Mouse (Mus musculus) heart, embryonic 16.5 days (tissue): ENCODE measurements around the gene Pkd1. TPM values are rescaled to one million over a fixed set of nuclear protein-coding genes. Genes with fewer than 3 reads are reported as not detected.
A peak's percentile ranks its signal among the peaks of the same experiment; 100 is the strongest.

ENCODE experiments used
- ATAC-seq: fragments of 200-750 bp; cut with Nextera tagmentation; replicated peaks from 2 replicates; pipeline ENCODE4 v1.8.0; 2017; ENCODE audit warnings: moderate number of reproducible peaks; ENCODE audit not compliant: insufficient read depth, low FRiP score; ENCODE audit errors: extremely low read depth
- H3K27ac ChIP-seq: fragments of 300-500 bp; sonication (generic); 2 replicates; pipeline ENCODE4 v1.5.1; 2014; ENCODE audit warnings: mild to moderate bottlenecking, low read length, control low read depth, moderate library complexity
- H3K27me3 ChIP-seq: fragments of 300-500 bp; sonication (generic); 2 replicates; pipeline ENCODE4 v1.6.1; 2014; ENCODE audit warnings: low read length, mixed read lengths; ENCODE audit not compliant: control insufficient read depth, insufficient read depth
- H3K36me3 ChIP-seq: fragments of 300-500 bp; sonication (generic); 2 replicates; pipeline ENCODE4 v1.6.1; 2014; ENCODE audit not compliant: control insufficient read depth, insufficient read depth
- H3K4me1 ChIP-seq: fragments of 300-500 bp; sonication (generic); 2 replicates; pipeline ENCODE4 v1.6.1; 2014; ENCODE audit warnings: low read length, mixed read lengths; ENCODE audit not compliant: control insufficient read depth, insufficient read depth
- H3K4me2 ChIP-seq: fragments of 300-500 bp; sonication (generic); 2 replicates; pipeline ENCODE4 v1.6.1; 2014; ENCODE audit warnings: low read depth, mild to moderate bottlenecking, control low read depth, low read length
- H3K4me3 ChIP-seq: fragments of 300-500 bp; sonication (generic); 2 replicates; pipeline ENCODE4 v1.5.1; 2014; ENCODE audit warnings: mild to moderate bottlenecking, control low read depth, low read length
- H3K9ac ChIP-seq: fragments of 300-500 bp; sonication (generic); 2 replicates; pipeline ENCODE4 v1.6.1; 2014; ENCODE audit warnings: low read length, control low read depth
- H3K9me3 ChIP-seq: fragments of 300-500 bp; sonication (generic); replicated peaks from 2 replicates; pipeline ENCODE4 v1.6.1; 2016; ENCODE audit warnings: low read length; ENCODE audit not compliant: control insufficient read depth
- WGBS: fragments of 180-500 bp; shearing (Covaris S2); extraction: QIAGEN DNeasy Blood & Tissue Kit; methylation state at CpG from one replicate; pipeline ENCODE4 v1.1.7; 2014; 5-methylcytosine and 5-hydroxymethylcytosine counted together
- polyA plus RNA-seq: library from polyadenylated mRNA; unstranded; fragments of >200 nt; fragmentation: Nextera tagmentation; extraction: Ambion mirVana; gene quantifications from 2 replicates; pipeline ENCODE4 v1.2.1, GENCODE M21; 2015

Gene Pkd1
- polyA plus RNA-seq, 1 experiment from 2014 or later, result 18.4 TPM

DNA sequence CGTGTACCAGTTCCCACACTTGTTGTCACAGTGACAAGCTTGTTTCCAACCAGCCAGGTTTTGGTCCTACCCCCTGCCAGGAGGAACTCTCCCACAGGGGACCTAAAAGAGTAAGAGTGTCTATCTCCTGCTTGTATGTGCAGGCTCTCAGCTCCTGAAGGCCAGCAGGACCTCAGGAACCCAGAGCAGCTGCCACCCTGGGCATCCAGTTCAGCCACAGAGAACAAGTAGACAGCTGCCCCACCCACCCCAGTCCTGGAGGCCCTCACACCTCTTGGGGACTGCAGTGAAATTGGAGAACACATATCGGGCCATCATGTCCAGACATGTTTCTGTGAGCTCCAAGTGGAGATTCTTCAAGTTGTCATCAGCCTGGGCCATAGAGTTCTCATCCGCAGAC, 54.9 kb downstream of the Pkd1 start:
- Histone ChIP-seq H3K27ac (no peak overlapping the region), H3K4me2 (no peak overlapping the region), H3K9me3 (no peaks in the 10 kb centered on the region), H3K4me3 (no peak overlapping the region), H3K36me3 (peaks cover 56% of the 10 kb centered on the region), H3K4me1 (no peaks in the 10 kb centered on the region), H3K27me3 (no peaks in the 10 kb centered on the region), H3K9ac (no peak overlapping the region)
- no peak for ATAC-seq
- WGBS, result 70% methylated on average over 3 of the region's 3 CpGs

DNA sequence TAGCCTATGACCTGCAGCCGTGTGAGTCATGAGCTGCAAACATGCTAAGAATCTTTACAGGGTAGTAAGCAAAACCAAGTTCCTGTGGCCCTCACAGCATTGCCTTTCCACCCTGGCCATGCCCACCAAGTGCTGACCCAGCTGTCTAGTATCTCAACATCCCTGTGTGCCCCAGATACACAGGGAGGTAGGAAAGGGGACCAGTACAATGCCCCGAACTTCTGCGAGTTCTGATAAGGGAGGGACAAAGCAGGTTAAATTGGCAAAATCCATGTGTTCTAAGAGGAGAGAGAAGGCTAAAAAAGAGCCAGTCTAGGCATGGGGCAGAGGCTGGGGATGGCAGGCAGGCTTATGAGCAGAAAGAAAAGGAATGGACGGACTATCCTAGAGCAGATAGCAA, 58.7 kb downstream of the Pkd1 start:
- Histone ChIP-seq H3K9ac (no peak overlapping the region), H3K9me3 (no peaks in the 10 kb centered on the region), H3K36me3 (peaks cover 43% of the 10 kb centered on the region), H3K27ac (no peak overlapping the region), H3K27me3 (no peaks in the 10 kb centered on the region), H3K4me2 (no peak overlapping the region), H3K4me1 (peaks cover 4% of the 10 kb centered on the region; the same call in 1 of the 2 replicates), H3K4me3 (no peak overlapping the region)
- no peak for ATAC-seq
- WGBS, result 85% methylated on average over 4 of the region's 4 CpGs

DNA sequence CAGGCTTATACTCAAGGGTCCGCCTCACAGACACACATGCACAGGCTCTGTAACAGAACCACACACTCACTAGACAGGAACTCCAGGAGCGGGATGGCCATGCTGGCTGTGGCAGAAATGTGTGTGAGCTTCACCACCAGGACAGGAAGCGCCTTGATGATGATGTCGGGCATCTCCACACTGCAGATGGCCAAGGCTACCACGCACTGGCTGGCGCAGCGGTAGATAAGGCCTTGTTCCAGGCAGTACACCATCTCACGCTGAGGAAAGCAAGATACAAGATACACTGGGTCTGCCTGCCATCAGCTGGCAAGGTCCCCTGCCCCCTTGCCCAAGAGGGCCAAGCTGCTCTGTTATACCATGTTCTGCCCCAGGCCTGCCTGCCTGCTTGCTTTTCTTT, 59.2 kb downstream of the Pkd1 start:
- no peak for ATAC-seq
- peaks cover 48% of the 10 kb centered on the region for H3K36me3 ChIP-seq
- WGBS, result 77% methylated on average over 8 of the region's 8 CpGs
- H3K27me3 ChIP-seq, result no peaks in the 10 kb centered on the region
- no peak overlapping the region for H3K4me2 ChIP-seq
- H3K4me1 ChIP-seq, result peaks cover 4% of the 10 kb centered on the region; the same call in 1 of the 2 replicates
- no peaks in the 10 kb centered on the region for H3K9me3 ChIP-seq
- no peak overlapping the region for H3K9ac ChIP-seq
- H3K4me3 ChIP-seq, result no peak overlapping the region
- no peak overlapping the region for H3K27ac ChIP-seq

DNA sequence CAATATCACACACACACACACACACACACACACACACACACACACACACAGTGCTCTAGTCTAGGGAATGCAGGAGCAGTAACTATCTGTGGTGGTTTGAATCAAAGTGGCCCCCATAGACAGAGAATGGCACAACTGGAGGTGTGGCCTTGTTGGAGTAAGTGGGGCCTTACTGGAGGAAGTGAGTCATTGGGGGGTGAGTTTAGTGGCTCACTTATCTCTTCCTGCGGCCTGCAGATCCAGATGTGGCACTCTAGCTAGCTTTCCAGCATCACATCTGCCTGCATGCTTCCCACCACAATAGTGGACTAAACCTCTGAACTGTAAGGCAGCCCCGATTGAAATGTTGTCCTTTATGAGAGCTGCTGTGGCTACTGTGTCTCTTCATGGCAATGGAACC, 61.1 kb downstream of the Pkd1 start:
- WGBS, result 44% methylated on average over 2 of the region's 2 CpGs
- H3K9ac ChIP-seq, result no peak overlapping the region
- no peaks in the 10 kb centered on the region for H3K9me3 ChIP-seq
- no peak for ATAC-seq
- H3K4me2 ChIP-seq, result no peak overlapping the region
- H3K4me3 ChIP-seq, result no peak overlapping the region
- no peak overlapping the region for H3K27ac ChIP-seq
- H3K4me1 ChIP-seq, result peaks cover 4% of the 10 kb centered on the region; the same call in 1 of the 2 replicates
- H3K27me3 ChIP-seq, result no peaks in the 10 kb centered on the region
- H3K36me3 ChIP-seq, result peaks cover 50% of the 10 kb centered on the region

DNA sequence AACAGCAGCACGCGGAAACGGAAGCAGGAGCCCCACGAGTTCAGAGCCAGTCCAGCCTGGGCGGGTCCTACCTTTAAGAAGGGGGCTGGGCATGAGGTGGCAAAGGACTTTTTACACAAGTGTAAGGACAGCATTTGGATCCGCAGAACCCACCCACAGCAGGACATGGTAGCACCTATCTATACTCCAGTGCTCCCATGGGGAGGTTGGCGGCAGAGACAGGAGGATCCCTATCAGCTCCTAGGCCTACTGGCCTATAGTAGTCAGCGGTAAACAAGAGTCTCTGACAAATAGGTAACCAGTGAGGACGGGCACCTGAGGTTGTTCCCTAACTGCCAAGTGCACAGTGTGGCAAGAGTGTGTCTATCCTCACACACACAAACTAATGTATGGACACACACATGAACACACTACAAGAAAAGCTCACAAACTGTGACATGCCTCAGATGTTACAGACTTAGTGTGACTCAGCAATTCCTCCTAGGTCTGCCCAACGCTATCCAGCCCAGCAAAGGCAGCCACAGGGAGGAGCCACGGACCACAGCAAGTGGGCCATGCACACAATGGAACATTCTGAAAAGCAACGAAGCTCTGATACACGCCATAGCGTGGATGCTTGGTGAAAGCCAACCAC, 68.0 kb downstream of the Pkd1 start:
- Histone ChIP-seq H3K4me1 (no peaks in the 10 kb centered on the region), H3K27ac (no peak overlapping the region), H3K4me3 (no peak overlapping the region), H3K9ac (no peak overlapping the region), H3K9me3 (no peaks in the 10 kb centered on the region), H3K4me2 (no peak overlapping the region), H3K27me3 (no peaks in the 10 kb centered on the region), H3K36me3 (peaks cover 63% of the 10 kb centered on the region)
- WGBS, result 77% methylated on average over 14 of the region's 14 CpGs
- no peak for ATAC-seq

DNA sequence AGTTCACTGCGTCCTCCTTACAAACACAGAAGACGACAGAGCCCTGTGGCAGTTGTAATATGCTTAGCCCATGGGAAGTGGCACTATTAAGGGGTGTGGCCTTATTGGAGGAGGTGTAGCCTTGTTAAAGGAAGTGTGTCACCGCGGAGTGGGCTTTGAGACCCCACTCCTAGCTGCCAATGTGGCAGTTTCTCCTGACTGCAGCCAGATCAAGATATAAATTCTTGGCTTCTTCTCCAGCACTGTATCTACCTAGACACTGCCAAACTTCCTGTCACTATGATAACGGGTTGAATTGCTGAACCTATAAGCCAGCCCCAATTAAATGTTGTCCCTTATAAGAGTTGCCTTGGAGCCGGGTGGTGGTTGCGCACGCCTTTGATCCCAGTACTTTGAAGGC, 75.8 kb downstream of the Pkd1 start:
- H3K27ac ChIP-seq, result no peak overlapping the region
- H3K4me3 ChIP-seq, result no peak overlapping the region
- H3K9me3 ChIP-seq, result no peaks in the 10 kb centered on the region
- no peak for ATAC-seq
- H3K27me3 ChIP-seq, result no peaks in the 10 kb centered on the region
- no peaks in the 10 kb centered on the region for H3K4me1 ChIP-seq
- WGBS, result 90% methylated on average over 8 of the region's 8 CpGs
- no peak overlapping the region for H3K9ac ChIP-seq
- peaks cover 59% of the 10 kb centered on the region for H3K36me3 ChIP-seq
- H3K4me2 ChIP-seq, result no peak overlapping the region

DNA sequence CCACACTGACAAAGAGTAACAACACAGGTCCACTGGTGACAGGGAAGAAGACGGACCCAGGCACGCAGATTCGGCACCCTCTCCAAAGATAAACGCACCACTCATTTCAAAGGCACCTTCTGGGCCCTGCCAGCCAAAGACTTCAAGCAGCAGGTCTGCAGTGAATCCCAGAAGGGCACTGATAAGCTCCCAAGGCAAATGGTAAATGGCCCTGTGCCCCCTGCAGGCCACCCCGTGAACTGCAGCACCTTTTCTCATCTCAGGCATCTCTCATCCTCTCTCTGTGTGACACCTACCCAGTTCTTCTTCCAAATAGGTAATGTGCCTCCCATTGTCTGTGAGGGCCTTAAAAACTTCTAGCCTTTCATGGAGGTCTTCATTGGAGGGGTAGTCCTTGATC, 79.0 kb downstream of the Pkd1 start:
- Histone ChIP-seq H3K9me3 (no peaks in the 10 kb centered on the region), H3K4me1 (peaks cover 14% of the 10 kb centered on the region), H3K27me3 (no peaks in the 10 kb centered on the region), H3K36me3 (peaks cover 39% of the 10 kb centered on the region), H3K4me3 (no peak overlapping the region), H3K4me2 (no peak overlapping the region), H3K27ac (no peak overlapping the region), H3K9ac (no peak overlapping the region)
- ATAC-seq, result no peak
- WGBS, result 29% methylated on average over 5 of the region's 5 CpGs

DNA sequence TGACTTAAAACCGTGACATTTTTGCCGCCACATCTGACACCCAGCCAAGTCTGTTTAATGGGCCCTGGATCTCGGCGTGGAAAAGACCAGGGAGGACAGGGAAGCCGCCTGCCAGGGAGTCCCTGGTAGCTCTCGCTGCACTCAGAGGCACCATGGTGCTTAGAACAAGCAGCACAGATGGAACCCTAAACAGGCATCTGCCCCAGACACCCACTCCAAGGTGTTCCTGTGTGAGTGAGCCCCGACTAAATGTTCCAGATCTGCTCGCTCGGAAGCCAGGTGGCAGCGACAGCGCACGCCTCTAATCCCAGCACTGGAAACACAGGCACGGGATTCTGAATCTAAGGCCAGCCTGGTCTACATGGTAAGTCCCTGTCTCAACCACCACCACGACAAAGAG, 80.4 kb downstream of the Pkd1 start:
- Histone ChIP-seq H3K4me1 (peaks cover 18% of the 10 kb centered on the region), H3K4me2 (no peak overlapping the region), H3K27ac (no peak overlapping the region), H3K27me3 (0 out of 2 replicates have a peak, but pooled peaks cover 2% of the 10 kb centered on the region), H3K4me3 (no peak overlapping the region), H3K36me3 (peaks cover 33% of the 10 kb centered on the region), H3K9ac (no peak overlapping the region), H3K9me3 (no peaks in the 10 kb centered on the region)
- ATAC-seq, result no peak
- WGBS, result 90% methylated on average over 14 of the region's 14 CpGs

DNA sequence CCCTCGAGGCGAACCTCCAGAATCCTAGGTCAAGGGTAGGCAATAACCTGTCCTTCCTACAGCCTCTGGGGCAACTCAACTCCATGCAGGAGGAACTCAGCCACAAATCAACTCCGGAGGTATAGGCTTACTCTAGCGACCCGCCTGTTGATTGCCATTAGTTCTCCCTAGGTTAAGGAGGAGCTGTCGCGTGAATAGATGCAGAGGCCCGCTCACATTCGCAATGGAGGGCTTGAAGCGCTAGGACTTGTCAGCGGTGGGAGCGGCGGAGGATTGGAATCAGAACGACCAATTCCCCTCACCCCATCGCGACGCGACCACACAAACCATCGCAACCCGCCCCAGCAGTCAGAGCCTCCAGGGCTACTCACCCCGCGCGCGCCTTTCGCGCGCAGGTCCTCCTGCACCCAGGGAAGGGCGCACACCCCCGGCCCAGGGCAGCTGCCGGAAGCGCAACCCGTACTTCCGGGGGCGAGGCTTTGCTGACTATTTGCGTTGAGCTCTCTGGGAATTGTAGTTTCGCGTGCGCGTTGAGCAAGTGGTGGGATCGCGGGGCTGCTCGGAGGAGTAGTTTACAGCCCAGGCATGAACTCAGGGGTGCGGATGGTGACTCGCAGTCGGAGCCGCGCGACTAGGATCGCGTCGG, 82.7 kb downstream of the Pkd1 start, which contains the start of the genes Tsc2 and Nthl1:
TSS of gene Tsc2 (minus strand) at position 464 of the 646 bp plus-strand sequence.
TSS of gene Nthl1 (plus strand) at position 514 of the 646 bp plus-strand sequence.
- H3K9me3 ChIP-seq, result no peaks in the 10 kb centered on the region
- 1% methylated on average over 49 of the region's 51 CpGs for WGBS
- ATAC-seq, result peak; percentile 76
- 0 out of 2 replicates have a peak, but pooled peaks cover 3% of the 10 kb centered on the region for H3K27me3 ChIP-seq
- H3K36me3 ChIP-seq, result peaks cover 20% of the 10 kb centered on the region
- H3K27ac ChIP-seq, result peak within 1 kb of the TSS; percentile 94
- peak within 1 kb of the TSS; percentile 89 for H3K9ac ChIP-seq
- peak within 1 kb of the TSS; percentile 82 for H3K4me3 ChIP-seq
- H3K4me1 ChIP-seq, result peaks cover 29% of the 10 kb centered on the region
- peak within 1 kb of the TSS; percentile 87 for H3K4me2 ChIP-seq
